Mouse (Mus musculus) midbrain, embryonic 12.5 days (tissue): ENCODE measurements around the gene Themis. TPM values are rescaled to one million over a fixed set of nuclear protein-coding genes. Genes with fewer than 3 reads are reported as not detected.
A peak's percentile ranks its signal among the peaks of the same experiment; 100 is the strongest.

Experiments
- ATAC-seq: fragments of 200-750 bp; cut with Nextera tagmentation; 2 replicates; pipeline ENCODE4 v1.8.0; 2017; ENCODE audit warnings: low read depth, moderate TSS enrichment, moderate library complexity; ENCODE audit not compliant: low FRiP score
- H3K27ac ChIP-seq: fragments of 300-500 bp; sonication (generic); replicated peaks from 2 replicates; pipeline ENCODE4 v1.5.1; 2016; ENCODE audit warnings: mild to moderate bottlenecking
- H3K27me3 ChIP-seq: fragments of 300-500 bp; sonication (generic); 2 replicates; pipeline ENCODE4 v1.6.1; 2016; ENCODE audit warnings: mild to moderate bottlenecking
- H3K36me3 ChIP-seq: fragments of 300-500 bp; sonication (generic); 2 replicates; pipeline ENCODE4 v1.6.1; 2016
- H3K4me1 ChIP-seq: fragments of 300-500 bp; sonication (generic); 2 replicates; pipeline ENCODE4 v1.6.1; 2016
- H3K4me2 ChIP-seq: fragments of 300-500 bp; sonication (generic); replicated peaks from 2 replicates; pipeline ENCODE4 v1.6.1; 2016; ENCODE audit warnings: mild to moderate bottlenecking, moderate library complexity
- H3K4me3 ChIP-seq: fragments of 300-500 bp; sonication (generic); 2 replicates; pipeline ENCODE4 v1.5.1; 2016; ENCODE audit warnings: mild to moderate bottlenecking
- H3K9ac ChIP-seq: fragments of 300-500 bp; sonication (generic); replicated peaks from 2 replicates; pipeline ENCODE4 v1.6.1; 2016; ENCODE audit warnings: mild to moderate bottlenecking, moderate library complexity
- H3K9me3 ChIP-seq: fragments of 300-500 bp; sonication (generic); 2 replicates; pipeline ENCODE4 v1.6.1; 2016; ENCODE audit warnings: mild to moderate bottlenecking
- WGBS: fragments of 180-500 bp; shearing (Covaris S2); methylation state at CpG from one replicate; pipeline ENCODE4 v1.1.7; 2016; 5-methylcytosine and 5-hydroxymethylcytosine counted together
- polyA plus RNA-seq: library from polyadenylated mRNA; unstranded; fragments of >200 nt; fragmentation: Nextera tagmentation; extraction: Ambion mirVana; gene quantifications from 2 replicates; pipeline ENCODE4 v1.2.1, GENCODE M21; 2016

The Themis gene
- polyA plus RNA-seq, 1 experiment from 2014 or later, result not detected

GRCm38 (mm10) chr10:28696032-28696431 is 27.9 kb downstream of the Themis start:
- Histone ChIP-seq H3K27me3 (no peaks in the 10 kb centered on the region), H3K4me2 (no peak overlapping the region), H3K4me3 (no peak overlapping the region), H3K4me1 (no peaks in the 10 kb centered on the region), H3K36me3 (no peaks in the 10 kb centered on the region), H3K9me3 (no peaks in the 10 kb centered on the region), H3K9ac (no peak overlapping the region), H3K27ac (no peak overlapping the region)
- WGBS, result 92% methylated on average over 1 of the region's 1 CpGs
- ATAC-seq, result no peak

GRCm38 (mm10) chr10:28698175-28698574 is 30.0 kb downstream of the Themis start:
- no peaks in the 10 kb centered on the region for H3K4me1 ChIP-seq
- ATAC-seq, result no peak

GRCm38 (mm10) chr10:28721828-28722227 is 53.7 kb downstream of the Themis start:
- no peak overlapping the region for H3K27ac ChIP-seq
- H3K4me3 ChIP-seq, result no peak overlapping the region
- no peaks in the 10 kb centered on the region for H3K36me3 ChIP-seq
- H3K4me2 ChIP-seq, result no peak overlapping the region
- H3K9ac ChIP-seq, result no peak overlapping the region
- no peak for ATAC-seq
- WGBS, result 74% methylated on average over 3 of the region's 3 CpGs
- H3K27me3 ChIP-seq, result no peaks in the 10 kb centered on the region
- no peaks in the 10 kb centered on the region for H3K9me3 ChIP-seq
- H3K4me1 ChIP-seq, result no peaks in the 10 kb centered on the region

More at GRCm38 (mm10) chr10:28698175-28698574, 30.0 kb downstream of the Themis start:
- Histone ChIP-seq H3K27me3 (no peaks in the 10 kb centered on the region), H3K27ac (no peak overlapping the region), H3K36me3 (no peaks in the 10 kb centered on the region), H3K4me3 (no peak overlapping the region), H3K9ac (no peak overlapping the region), H3K4me2 (no peak overlapping the region), H3K9me3 (no peaks in the 10 kb centered on the region)

- WGBS, result 91% methylated on average over 7 of the region's 7 CpGs
- no peak for ATAC-seq
Observed at GRCm38 (mm10) chr10:28723266-28723665, 55.1 kb downstream of the Themis start.

GRCm38 (mm10) chr10:28730122-28730521 is 62.0 kb downstream of the Themis start:
- no peak overlapping the region for H3K4me3 ChIP-seq
- no peaks in the 10 kb centered on the region for H3K27me3 ChIP-seq
- H3K27ac ChIP-seq, result no peak overlapping the region
- H3K4me1 ChIP-seq, result no peaks in the 10 kb centered on the region
- H3K9ac ChIP-seq, result no peak overlapping the region
- H3K4me2 ChIP-seq, result no peak overlapping the region
- H3K9me3 ChIP-seq, result no peaks in the 10 kb centered on the region
- peak; percentile 63; the same call in 1 of the 2 replicates for ATAC-seq
- no peaks in the 10 kb centered on the region for H3K36me3 ChIP-seq
- 11% methylated on average over 2 of the region's 2 CpGs for WGBS

More at GRCm38 (mm10) chr10:28723266-28723665, 55.1 kb downstream of the Themis start:
- Histone ChIP-seq H3K4me3 (no peak overlapping the region), H3K36me3 (no peaks in the 10 kb centered on the region), H3K4me1 (no peaks in the 10 kb centered on the region), H3K27me3 (no peaks in the 10 kb centered on the region), H3K9ac (no peak overlapping the region), H3K27ac (no peak overlapping the region), H3K9me3 (no peaks in the 10 kb centered on the region), H3K4me2 (no peak overlapping the region)

GRCm38 (mm10) chr10:28737953-28738352 is 69.8 kb downstream of the Themis start:
- Histone ChIP-seq H3K4me2 (no peak overlapping the region), H3K4me1 (no peaks in the 10 kb centered on the region), H3K4me3 (no peak overlapping the region), H3K9ac (no peak overlapping the region), H3K9me3 (no peaks in the 10 kb centered on the region), H3K27ac (no peak overlapping the region), H3K27me3 (no peaks in the 10 kb centered on the region), H3K36me3 (no peaks in the 10 kb centered on the region)
- WGBS, result 100% methylated on average over 1 of the region's 1 CpGs
- ATAC-seq, result no peak

- no peaks in the 10 kb centered on the region for H3K27me3 ChIP-seq
- H3K36me3 ChIP-seq, result no peaks in the 10 kb centered on the region
- H3K9ac ChIP-seq, result no peak overlapping the region
- no peaks in the 10 kb centered on the region for H3K4me1 ChIP-seq
- H3K27ac ChIP-seq, result no peak overlapping the region
- no peaks in the 10 kb centered on the region for H3K9me3 ChIP-seq
- ATAC-seq, result no peak
- H3K4me3 ChIP-seq, result no peak overlapping the region
- H3K4me2 ChIP-seq, result no peak overlapping the region
Observed at GRCm38 (mm10) chr10:28746426-28746825, 78.3 kb downstream of the Themis start.

- Histone ChIP-seq H3K9ac (no peak overlapping the region), H3K36me3 (no peaks in the 10 kb centered on the region), H3K4me3 (no peak overlapping the region), H3K4me2 (no peak overlapping the region), H3K9me3 (no peaks in the 10 kb centered on the region), H3K27ac (no peak overlapping the region), H3K27me3 (no peaks in the 10 kb centered on the region), H3K4me1 (no peaks in the 10 kb centered on the region)
- 82% methylated on average over 2 of the region's 2 CpGs for WGBS
- no peak for ATAC-seq
Observed at GRCm38 (mm10) chr10:28753321-28753720, 85.2 kb downstream of the Themis start.

GRCm38 (mm10) chr10:28754927-28755326 is 86.8 kb downstream of the Themis start:
- Histone ChIP-seq H3K4me1 (no peaks in the 10 kb centered on the region), H3K36me3 (no peaks in the 10 kb centered on the region), H3K27me3 (no peaks in the 10 kb centered on the region), H3K27ac (no peak overlapping the region), H3K9ac (no peak overlapping the region), H3K4me2 (no peak overlapping the region), H3K4me3 (no peak overlapping the region), H3K9me3 (no peaks in the 10 kb centered on the region)
- ATAC-seq, result no peak

- 67% methylated on average over 5 of the region's 5 CpGs for WGBS
- H3K9ac ChIP-seq, result no peak overlapping the region
- H3K4me2 ChIP-seq, result no peak overlapping the region
- no peaks in the 10 kb centered on the region for H3K9me3 ChIP-seq
- H3K27me3 ChIP-seq, result no peaks in the 10 kb centered on the region
- H3K36me3 ChIP-seq, result no peaks in the 10 kb centered on the region
- no peaks in the 10 kb centered on the region for H3K4me1 ChIP-seq
- H3K4me3 ChIP-seq, result no peak overlapping the region
- ATAC-seq, result no peak
- H3K27ac ChIP-seq, result no peak overlapping the region
Observed at GRCm38 (mm10) chr10:28776777-28777402, 108.7 kb downstream of the Themis start.

GRCm38 (mm10) chr10:28799469-28799868 is 131.3 kb downstream of the Themis start:
- Histone ChIP-seq H3K36me3 (no peaks in the 10 kb centered on the region), H3K4me3 (no peak overlapping the region), H3K27me3 (no peaks in the 10 kb centered on the region), H3K27ac (no peak overlapping the region), H3K4me1 (no peaks in the 10 kb centered on the region), H3K9ac (no peak overlapping the region), H3K9me3 (no peaks in the 10 kb centered on the region), H3K4me2 (no peak overlapping the region)
- 89% methylated on average over 4 of the region's 4 CpGs for WGBS
- ATAC-seq, result no peak

GRCm38 (mm10) chr10:28805160-28805559 is 137.0 kb downstream of the Themis start:
- ATAC-seq, result no peak
- Histone ChIP-seq H3K4me1 (no peaks in the 10 kb centered on the region), H3K4me2 (no peak overlapping the region), H3K4me3 (no peak overlapping the region), H3K27ac (no peak overlapping the region), H3K9ac (no peak overlapping the region), H3K27me3 (no peaks in the 10 kb centered on the region), H3K9me3 (no peaks in the 10 kb centered on the region), H3K36me3 (no peaks in the 10 kb centered on the region)
- 86% methylated on average over 3 of the region's 3 CpGs for WGBS

GRCm38 (mm10) chr10:28811928-28812570 is 143.9 kb downstream of the Themis start:
- no peaks in the 10 kb centered on the region for H3K36me3 ChIP-seq
- H3K9me3 ChIP-seq, result no peaks in the 10 kb centered on the region
- 92% methylated on average over 5 of the region's 5 CpGs for WGBS
- H3K4me1 ChIP-seq, result no peaks in the 10 kb centered on the region
- no peak overlapping the region for H3K4me3 ChIP-seq
- no peak overlapping the region for H3K27ac ChIP-seq
- no peak for ATAC-seq
- H3K4me2 ChIP-seq, result no peak overlapping the region
- H3K9ac ChIP-seq, result no peak overlapping the region
- no peaks in the 10 kb centered on the region for H3K27me3 ChIP-seq
